Mouse (Mus musculus): ENCODE results near the gene Klc1.
"Not testable (repeated sequence)": the region's sequence is repeated elsewhere in the genome, so short reads cannot be mapped to it uniquely, and the experiment has no call there.

The Klc1 gene

DNA sequence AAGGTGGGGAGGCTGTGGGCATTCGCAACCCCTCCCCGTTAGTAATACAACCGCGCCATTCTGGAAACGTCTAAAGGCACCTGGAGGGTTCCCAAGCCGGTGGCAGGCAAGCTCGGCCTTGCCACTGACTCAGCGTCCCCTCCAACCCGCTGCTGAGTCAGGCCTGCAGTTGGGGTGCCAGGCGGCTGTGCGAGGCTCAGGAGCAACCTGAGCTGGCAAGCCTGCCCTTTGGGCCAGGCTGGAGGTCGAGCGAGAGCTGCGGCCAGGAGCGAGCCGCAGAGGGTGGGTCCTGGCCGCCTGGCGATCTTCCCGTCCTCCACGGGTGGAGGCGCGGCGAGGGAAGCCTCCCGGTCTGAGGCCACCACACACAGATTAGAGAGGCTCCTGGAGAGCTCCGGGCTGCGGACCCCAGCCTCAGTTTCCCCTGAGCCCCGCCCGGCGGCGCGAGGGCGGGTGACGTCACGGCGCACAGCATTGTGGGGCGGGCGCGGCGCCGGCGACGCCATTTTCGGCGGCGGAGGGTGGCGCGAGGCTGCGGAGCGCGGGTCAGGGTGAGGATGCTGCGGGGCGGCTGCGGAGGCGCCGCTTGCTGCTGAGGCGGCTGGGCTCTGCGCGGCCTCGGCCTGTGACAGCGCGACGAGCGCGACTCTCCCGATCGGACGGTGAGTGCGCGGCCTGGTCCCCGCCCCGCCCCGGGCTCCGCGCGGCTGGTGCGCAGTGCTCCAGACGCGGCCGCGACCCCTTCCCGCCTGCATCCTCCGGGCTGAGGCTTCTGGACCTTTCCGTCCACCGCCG is at the start of gene Klc1:
Gene Klc1, plus strand, starts transcription at position 469 of the 795 bp plus-strand sequence.
- DNase-seq (ENCODE audit: low spot score in 2 of 2): peak; percentile 52 to 77

DNA sequence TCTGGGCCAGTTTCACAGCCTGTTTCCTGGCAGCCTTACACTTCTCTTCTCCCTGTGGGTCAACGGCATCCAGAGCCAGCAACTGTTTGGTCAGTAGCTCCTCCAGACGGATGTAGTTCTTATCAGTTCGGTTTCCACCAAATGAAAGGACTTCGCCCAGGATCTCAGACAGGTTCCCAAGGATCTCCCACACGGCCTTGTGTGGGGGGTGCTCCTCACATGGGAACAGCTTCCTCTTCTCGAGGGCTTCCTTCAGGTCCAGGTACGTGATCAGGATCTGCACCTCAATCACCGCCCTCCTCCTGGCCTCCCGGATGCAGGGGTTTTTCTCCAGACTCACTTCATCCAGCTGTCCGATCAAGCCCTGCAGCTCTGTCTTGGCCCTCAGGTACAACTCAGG is 48.6 kb upstream of the Klc1 start:
- no peak for DNase-seq (ENCODE audit: low spot score in 2 of 2)

DNA sequence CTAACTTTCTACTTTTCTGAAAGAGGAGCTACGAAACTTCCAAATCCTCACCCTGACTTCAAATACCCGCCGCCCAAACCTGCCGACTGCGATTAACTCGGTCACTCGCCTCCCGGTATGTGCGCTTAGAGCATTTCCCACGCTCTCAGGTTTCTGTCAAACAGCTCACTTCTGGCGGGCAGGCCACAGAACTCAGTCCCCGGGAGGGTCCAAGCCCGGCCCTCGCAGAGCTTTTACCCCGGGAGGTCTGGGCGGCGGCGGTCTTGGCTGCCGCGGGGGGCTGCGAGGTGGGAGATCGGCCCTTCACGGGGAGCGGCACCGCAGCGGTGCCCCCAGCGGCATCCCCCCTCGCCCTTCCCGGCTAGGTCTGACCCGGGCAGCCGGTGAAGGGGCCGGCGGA is 46.2 kb upstream of the Klc1 start:
- no peak for DNase-seq (ENCODE audit: low spot score in 2 of 2)

DNA sequence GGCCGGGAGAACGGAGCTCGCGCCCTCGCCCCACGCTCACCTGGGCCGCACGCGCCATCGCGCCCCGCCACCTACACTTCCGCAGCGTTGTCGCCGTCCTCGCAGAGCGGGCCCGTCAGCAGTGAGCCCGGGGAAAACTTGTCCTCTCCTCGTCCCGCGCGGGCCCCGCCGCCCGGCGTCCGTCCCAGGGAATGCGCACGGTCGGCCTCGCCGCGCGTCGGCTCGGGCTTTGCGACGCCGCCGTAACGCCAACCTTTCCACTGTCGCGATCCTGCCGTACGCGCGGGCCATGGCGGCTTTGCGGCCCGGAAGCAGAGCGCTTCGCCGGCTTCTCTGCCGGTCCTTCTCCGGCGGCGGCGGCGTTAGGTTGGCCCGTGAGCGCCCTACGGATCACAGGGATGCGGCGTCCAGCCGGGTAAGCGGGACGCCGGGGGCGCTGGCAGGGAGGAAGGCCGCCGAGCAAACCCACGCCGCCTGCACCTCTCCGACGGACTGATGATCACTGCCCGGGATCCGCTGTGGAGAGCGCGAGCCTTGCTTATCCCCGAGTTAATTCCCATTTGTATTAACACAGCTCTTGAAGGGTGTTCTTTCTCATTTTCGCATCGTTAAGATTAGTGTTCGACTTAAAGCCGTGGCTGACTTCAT is 45.5 kb upstream of the Klc1 start, which contains the start of the genes Bag5 and Apopt1:
Gene Bag5, minus strand, starts transcription at position 254 of the 648 bp plus-strand sequence.
Gene Apopt1, plus strand, starts transcription at position 258 of the 648 bp plus-strand sequence.
- peak; percentile 82 to 86 for DNase-seq (ENCODE audit: low spot score in 2 of 2)

DNA sequence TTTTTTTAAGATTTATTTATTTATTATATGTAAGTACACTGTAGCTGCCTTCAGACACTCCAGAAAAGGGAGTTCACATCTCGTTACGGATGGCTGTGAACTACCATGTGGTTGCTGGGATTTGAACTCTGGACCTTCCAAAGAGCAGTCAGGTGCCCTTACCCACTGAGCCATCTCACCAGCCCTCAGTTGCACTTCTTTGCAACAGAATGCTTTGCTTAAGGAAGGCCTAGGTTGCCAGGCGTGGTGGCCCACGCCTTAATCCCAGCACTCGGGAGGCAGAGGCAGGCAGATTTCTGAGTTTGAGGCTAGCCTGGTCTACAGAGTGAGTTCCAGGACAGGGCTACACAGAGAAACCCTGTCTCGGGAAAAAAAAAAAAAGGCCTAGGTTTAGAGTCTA is 44.8 kb upstream of the Klc1 start:
- not testable (repeated sequence) for DNase-seq (ENCODE audit: low spot score in 2 of 2)

DNA sequence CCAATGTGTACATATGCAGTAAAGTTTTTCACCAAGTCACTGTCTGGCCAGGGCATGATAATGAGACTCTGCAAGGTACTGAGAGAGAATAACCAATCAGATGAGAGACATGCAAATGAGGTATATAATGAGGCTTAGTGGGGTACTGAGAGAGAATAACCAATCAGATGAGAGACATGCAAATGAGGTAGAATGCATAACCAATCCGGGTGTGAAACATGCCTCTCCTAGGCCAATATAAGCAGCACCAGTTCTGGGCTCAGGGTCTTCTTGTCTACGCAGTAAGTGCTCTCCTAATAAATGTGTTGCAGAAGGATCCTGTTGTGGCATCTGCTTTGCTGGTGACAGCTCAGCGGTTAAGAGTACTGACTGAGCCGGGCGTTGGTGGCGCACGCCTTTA is 42.1 kb upstream of the Klc1 start:
- DNase-seq (ENCODE audit: low spot score in 2 of 2): no peak

DNA sequence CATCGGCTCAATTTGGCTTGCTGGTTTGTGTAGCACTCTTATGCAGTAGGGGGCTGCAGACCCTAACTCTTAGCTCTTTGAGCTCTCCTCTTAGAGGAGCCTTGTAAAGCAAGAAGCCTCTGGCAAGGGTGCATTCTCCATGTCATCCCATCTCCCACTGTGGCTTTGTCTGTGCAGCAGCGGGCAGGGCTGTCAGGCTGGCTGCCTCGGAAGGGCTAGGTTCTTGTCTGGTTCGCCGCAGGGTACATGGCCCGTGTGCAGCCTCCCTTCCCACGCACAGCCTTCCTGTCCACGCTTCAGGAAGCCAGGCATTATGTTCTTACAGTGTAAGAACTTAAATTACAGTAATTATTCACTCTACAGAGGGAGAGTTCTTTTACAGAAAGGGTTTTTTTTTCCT is 40.0 kb upstream of the Klc1 start:
- DNase-seq (ENCODE audit: low spot score in 2 of 2): no peak

DNA sequence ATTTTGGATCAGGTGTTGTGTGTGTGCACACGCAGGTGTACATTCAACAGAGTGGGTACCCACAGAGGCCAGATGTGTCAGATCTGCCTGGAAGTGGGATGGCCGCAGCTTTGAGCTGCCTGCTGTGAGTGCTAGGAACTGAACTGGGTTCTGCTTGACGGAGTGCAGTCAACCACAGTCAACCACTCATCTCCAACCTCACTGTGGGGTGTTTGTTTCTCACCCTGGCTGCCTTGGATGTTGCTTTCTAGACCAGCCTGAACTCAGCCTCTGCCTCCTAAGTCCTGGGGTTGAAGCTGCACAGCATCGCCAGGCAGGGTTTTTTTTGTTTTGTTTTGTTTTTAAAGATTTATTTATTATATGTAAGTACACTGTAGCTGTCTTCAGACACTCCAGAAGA is 38.4 kb upstream of the Klc1 start:
- DNase-seq (ENCODE audit: low spot score in 2 of 2): no peak

DNA sequence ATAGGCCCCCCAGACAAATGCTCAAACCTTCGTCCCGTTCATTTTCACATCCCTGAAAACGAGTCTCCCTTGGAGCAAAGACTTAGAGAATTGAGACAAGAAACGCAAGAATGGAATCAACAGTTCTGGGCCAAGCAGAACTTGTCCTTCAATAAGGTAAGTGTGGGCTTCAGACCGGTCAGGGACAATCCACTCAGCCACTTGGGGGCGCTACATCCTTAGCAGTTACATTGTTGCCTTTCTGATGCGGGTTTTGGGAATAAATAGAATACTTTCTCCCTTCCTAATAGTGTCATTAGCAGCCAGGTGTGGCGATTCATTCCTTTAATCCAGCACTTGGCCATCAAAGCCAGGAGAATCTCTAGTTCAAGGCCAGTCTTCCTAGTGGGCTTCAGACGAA is 36.0 kb upstream of the Klc1 start:
- DNase-seq (ENCODE audit: low spot score in 2 of 2): no peak

DNA sequence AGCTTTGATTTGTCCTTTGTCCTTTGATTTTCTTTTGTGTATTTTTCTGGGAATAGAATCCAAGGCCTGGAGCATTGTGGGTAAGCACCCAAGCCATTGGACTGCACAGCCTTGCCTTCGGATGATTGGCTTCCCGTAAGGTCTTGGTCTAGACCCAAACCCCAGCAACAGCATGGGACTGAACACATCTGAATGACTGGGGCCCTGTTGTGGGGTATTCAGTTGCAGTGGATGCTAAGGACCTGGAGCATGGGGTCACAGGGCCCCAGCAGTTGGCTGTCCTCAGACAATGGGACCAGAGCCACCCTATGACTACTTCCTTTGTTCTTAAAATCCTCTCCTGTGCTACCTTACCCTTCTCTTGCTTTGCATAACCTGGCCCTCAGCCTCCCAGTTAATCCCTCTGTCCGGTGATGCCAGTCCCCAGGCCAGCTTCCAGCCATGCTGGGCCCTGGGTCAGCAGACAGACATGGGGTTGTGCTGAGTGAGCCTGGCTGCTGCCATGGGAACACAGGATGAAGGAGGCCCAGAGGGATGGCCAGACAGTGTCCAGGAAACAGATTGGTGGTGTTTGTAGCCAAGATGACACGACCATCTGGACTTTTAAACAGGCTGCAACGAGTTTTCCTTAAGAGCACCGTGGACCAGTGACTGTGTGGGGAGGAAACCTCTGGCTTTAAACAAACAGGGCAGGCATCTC is 33.9 kb upstream of the Klc1 start:
- no peak for DNase-seq (ENCODE audit: low spot score in 2 of 2)

DNA sequence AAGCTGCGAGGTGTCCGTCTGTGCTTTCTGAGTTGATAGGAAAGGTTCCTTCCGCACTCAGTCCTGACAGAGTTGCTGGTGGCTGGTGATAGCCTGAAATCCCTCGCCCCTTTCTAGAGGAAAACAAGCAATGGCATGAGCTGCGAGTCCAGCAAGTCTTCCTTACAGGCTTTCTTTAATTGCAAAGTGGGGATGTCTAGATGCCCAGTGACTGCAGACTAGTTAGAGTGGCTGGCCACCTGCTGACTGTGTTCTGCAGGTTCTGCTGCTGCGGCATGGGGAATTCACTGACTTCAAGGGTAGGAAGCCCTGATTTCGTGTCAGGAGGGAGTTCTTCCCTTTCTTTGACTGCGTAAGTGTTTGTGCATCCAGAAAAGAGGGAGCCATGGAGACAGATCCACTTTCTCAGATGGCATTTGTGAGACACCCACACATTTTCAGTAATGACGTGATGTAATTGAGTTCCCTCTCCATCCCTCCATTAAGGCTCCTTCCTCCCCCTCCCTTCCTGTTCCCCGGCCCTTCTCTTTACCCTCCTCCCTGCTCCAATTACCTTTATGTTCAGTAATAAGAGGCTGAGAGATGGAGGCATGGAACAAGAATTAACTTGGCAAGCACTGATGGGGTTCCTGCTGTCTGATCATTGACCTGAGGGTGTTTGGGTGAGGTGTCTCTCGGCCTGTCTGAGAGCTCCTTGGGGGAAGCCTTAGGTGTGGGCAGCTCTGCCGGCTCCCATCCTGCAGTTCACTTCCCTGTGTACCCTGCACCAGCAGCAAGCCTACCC is 33.1 kb upstream of the Klc1 start:
- no peak for DNase-seq (ENCODE audit: low spot score in 2 of 2)

DNA sequence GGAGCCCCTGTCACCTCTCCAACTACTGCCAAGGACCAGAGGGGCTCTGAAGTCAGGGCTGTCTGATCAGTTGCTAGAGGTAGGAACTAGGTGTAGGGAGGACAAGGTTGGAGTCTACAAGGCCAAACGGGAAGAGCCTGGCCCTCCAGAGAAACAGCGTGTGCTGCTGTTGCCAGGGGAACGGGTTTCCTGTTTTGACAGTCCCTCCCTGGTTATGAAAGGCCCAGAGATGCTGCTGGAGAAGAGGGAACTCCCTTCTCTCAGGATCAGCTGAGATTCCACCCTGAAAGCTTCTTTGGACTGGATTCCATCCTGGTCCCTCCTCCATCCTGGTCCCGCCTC is 32.6 kb upstream of the Klc1 start:
- no peak for DNase-seq (ENCODE audit: low spot score in 2 of 2)

DNA sequence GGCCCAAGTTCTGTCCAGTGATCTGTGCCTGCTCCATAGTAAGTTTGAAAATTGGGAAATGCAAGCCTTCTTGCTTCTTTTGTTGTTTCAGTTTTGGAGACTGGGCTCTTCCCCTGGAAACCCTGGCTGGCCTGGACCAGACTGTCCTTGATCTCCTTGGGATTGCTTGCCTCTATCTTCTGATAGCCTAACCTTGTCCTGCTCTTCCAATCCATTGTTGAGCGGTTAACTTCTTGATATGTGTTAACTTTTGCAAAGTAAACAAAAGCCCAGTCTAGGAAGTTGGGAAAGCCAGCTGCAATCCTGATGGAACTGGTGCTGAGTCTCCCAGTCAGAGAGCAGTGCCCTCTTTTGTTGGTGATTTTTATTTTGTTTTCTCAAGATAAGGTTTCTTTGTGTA is 30.7 kb upstream of the Klc1 start:
- no peak for DNase-seq (ENCODE audit: low spot score in 2 of 2)

DNA sequence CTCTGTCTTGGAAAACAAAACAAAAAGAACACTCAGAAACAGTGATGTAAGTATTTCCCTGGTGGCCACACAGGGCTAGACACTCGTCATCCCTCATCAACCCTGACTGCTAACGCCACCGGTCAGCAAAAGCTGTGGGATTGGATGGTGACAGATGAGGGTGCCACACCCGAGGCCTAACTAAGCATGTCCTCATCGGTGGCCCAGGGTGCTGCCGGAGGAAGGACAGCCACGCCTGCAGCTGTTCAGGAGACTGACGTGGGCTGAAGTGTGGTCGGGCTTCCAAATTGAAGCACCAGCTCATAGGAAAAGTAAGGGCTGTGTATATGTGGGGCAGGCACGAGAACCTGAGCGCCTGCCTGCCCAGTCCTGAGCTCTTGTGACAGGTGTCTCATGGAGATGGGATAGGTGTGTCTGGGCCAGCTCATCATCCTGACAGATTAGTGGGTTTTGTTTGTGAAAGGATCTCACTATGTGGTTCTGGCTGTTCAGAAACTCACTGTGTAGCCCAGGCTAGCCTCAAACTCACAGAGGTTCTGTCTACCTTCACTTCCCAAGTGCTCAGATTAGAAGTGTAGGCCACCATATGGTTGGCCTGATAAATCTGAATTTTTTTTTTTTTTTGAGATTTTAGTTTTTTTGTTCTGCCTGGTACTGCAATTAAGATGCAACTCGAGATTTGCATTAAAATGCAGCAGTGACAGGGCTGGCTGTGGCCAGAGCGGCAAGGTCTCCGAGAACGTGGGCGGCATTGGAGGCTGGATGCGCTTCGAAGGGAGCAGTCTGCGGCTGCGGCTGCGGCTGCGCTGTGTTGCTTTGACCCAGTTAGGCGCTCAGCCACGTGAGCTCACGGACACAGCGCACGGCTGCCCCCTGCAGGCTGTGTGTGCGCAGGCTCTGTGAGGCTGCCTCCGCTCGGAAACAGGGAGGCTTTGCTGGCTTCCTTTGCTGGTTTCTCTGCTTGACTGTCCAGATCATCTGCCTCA is 26.5 kb upstream of the Klc1 start:
- DNase-seq (ENCODE audit: low spot score in 2 of 2): peak; percentile 76 to 81

DNA sequence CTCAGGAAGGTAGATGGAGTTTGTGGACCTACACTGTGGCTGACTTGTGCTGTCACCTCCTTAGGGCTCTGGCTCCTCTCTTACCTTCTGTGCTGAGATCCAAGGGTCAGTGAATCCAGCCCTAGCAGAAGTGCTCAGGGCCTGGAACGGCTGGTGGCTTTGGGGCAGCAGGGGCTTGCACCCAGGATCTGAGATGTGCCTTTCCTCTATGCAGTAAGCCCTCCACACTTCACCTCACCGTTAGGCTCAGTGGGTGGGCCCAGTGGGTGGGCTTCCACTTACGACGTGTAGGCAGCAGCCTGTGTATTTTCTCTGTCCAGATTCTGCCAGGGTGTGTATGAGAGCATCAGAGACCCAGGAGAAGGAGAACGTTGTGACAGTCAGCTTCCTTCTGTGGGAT is 25.7 kb upstream of the Klc1 start:
- DNase-seq (ENCODE audit: low spot score in 2 of 2): no peak

DNA sequence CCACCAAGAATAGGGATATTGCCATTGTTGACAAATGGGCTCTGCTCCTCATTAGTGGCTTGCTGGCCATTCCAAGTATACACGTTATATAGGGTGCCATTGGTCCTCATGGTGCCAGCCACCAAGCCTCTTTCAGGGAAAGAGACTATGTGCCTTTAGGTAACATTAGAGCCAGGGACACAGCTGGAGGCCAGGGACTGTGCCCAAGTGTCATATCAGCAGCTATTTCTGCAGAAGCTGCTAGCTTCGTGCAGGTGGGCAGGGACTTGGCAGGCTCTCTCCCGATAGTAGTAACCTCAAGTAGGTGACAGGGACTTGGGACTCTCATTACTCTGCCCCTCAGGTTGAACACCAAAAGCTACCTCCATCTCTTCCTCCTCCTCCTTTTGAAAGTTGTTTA is 23.7 kb upstream of the Klc1 start:
- no peak for DNase-seq (ENCODE audit: low spot score in 2 of 2)

DNA sequence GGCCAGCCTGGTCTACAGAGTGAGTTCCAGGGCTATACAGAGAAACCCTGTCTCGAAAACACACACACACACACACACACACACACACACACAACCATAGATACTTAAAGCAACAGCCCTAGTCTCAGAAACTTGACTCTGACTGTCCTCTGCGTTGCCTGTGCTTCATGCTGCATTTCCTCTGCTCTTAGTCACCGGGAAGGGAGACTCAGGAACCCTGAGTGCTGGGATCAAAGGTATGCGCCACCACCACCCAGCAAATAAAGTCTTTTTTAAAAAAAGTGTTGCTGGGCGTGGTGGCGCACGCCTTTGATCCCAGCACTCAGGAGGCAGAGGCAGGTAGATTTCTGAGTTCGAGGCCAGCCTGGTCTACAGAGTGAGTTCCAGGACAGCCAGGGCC is 22.0 kb upstream of the Klc1 start:
- DNase-seq (ENCODE audit: low spot score in 2 of 2): not testable (repeated sequence)

DNA sequence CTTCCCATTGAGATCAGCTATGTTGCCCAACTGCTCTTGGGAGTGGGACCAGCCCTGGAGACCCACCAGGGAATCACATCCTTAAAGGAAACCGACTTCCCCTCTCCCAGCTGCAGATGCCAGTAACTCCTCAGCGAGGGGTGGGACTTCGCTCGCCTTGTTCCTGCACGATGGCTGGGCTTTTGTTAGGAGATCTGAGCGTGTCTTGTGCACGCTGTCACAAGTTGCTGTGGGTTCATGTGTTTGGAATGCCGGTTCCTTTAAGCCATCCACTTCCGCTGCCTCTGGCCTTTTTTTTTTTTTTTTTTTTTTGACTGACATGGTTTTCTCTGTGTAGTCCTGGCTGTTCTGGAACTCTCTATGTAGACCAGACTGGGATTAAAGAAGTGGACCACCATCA is 21.3 kb upstream of the Klc1 start:
- DNase-seq (ENCODE audit: low spot score in 2 of 2): no peak

DNA sequence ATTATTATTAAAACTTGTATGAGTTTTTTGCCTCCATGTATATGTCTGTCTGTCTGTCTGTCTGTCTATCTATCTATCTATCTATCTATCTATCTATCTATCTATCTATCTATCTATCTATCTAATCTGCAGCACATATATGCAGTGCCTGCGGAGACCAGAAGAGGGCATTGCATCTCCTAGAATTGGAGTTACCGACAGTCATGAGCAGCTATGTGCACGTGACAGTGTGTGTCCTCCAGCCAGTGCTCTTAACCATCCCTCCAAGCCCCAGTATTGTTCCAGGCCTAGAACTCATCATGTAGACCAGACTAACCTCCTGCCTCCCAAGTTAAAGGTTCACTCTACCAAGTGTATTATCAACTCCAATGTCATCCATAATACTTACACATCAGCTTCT is 19.9 kb upstream of the Klc1 start:
- DNase-seq (ENCODE audit: low spot score in 2 of 2): peak in 1 of 2 experiments; percentile 54

DNA sequence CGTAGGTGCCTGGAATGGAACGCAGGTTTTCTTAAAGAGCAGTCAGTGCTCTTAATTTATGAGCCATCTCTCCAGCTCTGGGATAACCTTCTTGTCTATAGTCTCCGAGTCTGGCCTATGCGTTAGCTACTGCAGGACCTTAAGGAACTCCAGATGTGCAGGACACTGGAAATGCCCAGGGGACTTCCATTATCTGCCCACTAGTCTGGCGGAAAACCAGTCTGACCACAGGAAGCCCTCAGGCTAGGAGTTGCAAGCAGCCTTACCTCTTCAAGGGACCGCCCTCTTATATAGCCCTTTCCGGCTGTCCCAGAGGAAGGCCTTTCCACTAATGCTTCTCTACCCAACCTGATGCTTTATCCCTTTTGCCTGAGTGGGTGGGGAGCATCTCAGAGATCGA is 17.3 kb upstream of the Klc1 start:
- DNase-seq (ENCODE audit: low spot score in 2 of 2): no peak

DNA sequence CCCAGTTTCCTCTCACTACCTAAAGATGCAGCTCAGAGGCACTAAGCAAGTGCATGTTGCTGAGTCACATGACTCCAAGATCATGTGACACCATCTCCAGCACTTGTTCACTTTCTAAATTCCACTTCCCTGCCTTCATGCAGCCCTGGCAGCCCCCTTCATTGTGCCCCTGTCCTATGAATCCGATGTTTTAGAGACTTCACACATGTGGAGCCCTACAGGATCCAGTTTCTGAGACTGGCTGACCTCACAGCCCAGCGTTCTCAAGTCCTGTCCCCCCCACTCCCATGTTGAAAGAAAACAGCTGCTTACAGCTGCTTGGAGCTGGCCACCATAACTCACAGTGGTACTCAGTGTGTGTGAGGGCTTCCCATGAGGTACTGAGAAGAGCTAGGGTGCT is 15.2 kb upstream of the Klc1 start:
- DNase-seq (ENCODE audit: low spot score in 2 of 2): no peak
